Mouse (Mus musculus) thymus, adult 18-20 months (tissue): ENCODE results near the gene Gm49601.

Source experiments
- DNase-seq, 2 experiments: peaks; one replicate each; pipeline ENCODE4 v3.0.0; 2022; ENCODE audit warnings: mixed read lengths in 2 of 2

The Gm49601 gene

DNA sequence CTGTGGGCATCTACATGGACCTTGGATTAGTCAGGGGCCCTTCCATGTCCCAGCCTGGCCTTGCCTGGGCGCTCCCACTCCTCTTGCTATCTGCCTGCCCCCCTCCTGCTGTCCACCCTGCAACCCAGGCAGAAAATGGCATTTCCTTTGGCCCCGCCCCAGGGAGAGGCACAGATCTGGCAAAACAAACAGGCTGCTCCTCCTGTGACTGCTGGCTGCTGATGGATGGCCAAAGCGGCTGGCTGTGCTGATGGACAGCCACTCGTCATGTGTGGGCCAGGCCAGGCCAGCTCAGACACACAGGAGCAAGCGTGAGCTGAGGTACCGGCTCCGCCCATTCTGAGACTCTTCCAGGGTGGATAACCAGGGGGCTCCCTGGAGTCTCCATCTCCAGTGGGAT, 24.8 kb downstream of the Gm49601 start:
- no peak for DNase-seq

DNA sequence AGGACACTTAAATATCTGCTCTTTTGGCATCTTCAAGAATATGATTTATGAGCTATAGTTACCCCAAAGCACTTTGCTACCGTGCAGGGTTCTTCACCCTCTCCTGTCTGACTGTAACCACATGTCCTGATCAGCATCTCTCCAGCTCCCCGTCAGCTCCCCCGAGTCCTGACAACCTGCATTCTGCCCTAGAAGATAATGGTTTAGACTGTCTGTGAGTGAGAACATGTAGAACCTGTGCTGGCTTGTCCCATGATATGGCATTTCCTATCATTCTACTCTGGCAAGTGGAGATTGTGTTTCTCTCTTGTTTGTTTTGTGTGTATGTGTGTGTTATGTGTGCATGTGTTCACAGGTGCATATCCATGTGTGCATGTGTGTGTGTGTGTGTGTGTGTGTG, 28.2 kb downstream of the Gm49601 start:
- no peak for DNase-seq

DNA sequence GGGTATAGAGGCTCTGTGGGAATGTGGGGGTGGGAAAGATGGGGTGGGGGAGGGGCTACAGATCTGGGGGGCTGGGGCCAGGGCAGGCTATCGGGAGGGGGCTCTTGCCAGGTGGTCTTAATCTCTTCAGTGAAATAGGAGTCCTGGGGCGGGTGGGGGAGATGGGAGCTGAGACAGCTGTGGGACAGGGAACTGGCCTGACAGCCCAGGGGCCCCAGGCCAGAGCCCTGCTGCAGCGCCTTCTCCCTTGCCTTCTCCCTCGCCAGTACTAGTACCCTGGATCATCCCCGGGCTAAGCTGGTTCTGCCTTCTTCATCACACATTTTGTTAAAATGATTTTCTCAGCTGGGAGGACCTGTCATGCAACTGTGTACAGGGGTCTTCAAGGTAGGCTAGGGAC, 30.0 kb downstream of the Gm49601 start:
- no peak for DNase-seq

DNA sequence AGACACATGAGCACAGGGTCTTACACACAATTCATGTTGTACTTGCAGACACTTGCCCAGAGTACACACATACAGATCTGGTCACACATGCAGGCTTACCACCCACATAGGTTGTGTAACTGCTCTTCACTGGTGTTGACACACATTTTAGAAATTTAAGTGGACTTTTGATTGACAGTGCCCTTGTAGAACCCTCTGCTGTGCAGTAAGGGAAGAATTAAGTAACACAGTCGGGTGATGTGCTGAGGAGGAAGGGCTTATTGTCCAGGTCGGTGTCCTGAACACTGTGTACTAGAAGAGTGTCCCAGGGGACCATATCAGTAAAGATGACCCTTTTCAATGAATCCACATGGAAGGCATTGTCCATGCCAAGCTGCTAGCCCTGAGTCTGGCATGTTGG, 32.3 kb downstream of the Gm49601 start:
- no peak for DNase-seq

DNA sequence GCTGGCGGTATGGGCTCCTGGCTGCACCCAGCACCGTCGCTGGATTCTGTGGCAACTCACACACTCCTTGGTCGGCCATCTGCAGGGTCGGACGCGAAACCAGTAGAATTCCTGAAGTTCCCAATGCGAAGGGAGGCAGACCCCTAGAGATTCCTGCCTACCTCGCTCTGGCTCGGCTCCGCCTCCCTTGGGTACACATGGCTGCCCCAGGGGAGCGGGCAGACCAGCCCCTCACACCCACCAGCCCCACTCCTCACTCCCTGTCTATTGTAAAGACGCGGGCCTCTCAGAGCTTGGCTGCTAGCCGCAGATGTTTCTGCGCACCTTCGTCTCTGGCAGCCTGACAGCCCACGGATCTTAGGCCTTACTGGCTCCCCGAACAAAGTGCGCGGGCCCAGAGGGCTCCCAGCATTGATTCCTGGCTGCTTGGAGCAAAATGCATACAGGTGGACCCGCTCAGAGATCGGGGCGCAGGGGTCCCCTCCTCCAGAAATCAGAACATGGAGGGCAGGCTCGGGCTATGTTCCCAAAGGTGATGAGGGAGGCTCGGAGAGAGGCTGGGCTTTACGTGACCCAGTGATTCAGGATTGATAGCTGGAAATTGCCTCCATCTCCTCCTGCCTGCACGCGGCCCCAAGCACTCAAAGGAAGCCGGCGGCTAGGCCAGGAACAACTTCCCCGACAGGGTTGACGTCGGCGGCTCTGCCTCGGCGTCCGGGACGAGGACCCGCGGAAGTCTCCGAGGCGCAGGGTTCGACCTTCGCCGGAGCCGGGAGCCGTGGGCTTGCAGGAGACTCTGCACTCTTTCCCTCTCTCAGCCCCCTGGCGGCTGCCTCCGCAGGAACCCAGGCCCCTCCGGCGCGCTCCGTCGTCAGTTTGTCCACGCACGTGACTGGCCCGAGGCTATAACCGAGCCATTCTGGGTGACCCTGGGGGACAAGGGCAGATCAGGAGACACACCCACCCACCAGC, 34.9 kb downstream of the Gm49601 start:
- peak; percentile 19 to 20 for DNase-seq

DNA sequence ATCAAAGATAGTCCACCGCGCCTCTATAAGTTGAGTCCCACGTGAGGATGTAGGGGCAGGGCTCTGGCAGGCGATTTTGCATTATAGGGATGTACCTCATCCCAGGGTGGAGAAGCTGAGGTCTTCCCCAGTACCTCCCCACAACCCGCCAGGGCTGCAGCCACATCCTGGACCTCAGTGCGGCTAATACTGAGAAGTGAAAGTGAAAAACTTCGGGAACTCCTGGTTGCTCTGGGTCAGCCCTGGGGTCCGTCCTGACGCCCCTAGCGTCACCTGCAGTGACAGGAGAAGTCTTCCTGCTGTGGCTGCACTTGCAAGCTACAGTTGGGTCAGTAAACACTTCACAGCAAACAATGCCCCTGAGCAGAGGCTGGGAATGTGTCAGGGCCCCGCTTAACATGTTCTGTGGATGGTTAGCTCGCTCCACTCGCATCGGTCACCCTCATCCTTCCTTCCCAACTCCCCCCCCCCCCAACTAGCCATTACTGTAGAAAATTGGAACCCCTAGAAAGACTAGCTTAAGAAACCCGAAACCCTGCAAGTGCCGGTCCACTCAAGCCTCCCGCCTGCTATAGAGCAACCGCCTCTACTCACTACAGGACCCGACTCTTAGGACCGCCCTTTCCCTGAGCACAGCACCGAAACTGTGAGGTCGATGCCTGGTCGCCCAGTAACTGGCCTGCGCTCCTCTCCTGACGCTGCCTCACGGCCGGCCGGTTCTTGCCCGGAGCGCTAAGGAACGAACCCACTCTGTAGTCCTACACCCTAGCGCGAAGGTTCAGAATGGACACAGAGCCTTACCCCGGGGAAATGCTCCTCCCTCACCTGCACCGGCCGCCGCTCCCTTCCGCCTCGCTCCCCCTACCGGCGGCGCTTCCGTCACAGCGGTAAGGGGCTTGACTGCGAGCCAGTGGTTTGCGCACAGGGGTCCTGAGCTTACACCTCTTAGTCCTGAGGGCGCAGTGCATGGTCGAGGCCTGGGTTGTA, 36.1 kb downstream of the Gm49601 start, which contains the start of gene Tbx1:
Tbx1 (minus strand) TSS at position 868 of the 987 bp plus-strand sequence.
- DNase-seq, result peak; percentile 21 to 27

DNA sequence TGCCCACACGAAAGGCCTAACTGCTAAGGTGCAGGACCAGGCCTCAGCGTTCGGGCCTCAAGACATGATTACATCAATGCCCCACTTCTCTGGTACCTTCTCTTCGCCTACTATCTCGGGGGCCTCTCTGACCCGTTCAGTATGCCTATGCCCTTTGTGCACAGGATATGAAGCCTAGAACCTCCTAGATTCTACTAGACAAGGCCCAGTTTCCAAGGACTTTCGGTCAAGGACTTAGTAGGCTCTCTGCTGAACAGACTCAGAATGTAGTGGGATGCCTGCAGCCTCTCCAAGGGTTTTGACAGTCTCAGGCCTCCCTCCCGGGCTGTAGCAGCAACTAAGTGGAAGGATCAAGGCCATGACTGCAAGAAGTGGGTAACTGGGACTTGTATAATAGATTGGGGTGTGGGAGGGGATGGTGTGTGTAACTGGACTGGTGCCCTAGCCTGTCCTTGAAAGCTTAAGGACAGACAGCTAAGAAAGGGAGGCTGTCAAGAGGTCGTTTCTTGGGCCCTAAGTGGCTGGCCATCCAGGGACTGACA, 37.1 kb downstream of the Gm49601 start:
- no peak for DNase-seq

DNA sequence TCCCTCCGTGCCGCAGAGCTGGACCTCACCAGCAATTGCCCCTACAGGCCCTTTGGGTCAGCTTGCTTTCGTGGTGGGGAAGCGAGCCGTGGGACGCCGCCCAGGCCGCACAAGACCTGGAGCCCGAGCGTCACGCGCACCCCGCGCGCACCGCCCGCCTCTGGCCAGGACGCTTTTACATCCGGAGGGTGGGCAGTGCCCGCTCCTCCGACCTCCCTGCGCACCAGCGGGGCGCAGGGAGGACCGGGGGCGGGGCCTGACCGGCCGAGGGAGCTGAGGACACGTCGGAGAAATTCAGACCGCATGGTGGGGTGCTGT, 37.5 kb downstream of the Gm49601 start:
- no peak for DNase-seq

DNA sequence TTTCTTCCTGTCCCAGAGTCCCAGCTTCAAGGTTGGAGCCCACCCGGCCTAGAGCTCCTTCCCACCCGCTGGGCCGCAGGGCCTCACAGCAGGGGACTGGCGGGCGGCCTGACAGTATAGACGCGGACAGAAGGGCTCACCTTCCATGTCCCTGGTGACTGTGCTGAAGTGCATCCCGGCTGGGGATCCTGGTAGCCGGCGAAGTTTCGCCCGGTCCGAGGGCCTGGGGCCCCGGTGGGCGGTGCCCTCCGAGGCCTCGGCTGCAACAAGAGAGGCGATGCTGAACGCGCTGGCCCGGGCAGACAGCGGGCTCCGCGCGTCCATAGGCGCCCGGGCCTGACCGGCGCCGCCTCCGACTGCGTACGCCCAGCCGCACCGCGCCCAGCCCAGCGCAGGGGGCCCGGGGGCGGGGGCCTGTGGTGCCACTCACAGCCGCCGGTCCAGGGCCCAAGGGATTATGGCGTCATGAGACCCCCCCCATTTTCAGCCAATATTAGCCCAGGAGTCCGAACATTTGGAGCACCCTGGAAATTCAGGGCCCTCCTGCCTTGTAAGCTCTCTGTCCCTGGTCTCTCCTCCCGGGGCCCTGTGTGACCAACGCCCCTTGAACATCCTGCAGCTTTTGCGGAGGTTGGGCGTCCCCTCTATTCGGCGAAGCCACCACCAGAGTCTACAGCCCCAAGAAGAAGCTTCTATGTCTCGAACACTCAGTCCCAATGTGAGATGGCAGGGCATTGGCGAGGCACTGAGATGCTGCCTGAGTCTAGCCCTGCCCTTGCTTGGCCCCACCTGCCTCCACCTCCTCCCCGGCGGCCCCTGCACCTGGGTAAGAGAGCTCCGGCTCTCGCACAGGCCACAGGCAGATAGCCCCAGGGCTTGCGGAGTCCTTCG, 38.1 kb downstream of the Gm49601 start:
- DNase-seq, result no peak

DNA sequence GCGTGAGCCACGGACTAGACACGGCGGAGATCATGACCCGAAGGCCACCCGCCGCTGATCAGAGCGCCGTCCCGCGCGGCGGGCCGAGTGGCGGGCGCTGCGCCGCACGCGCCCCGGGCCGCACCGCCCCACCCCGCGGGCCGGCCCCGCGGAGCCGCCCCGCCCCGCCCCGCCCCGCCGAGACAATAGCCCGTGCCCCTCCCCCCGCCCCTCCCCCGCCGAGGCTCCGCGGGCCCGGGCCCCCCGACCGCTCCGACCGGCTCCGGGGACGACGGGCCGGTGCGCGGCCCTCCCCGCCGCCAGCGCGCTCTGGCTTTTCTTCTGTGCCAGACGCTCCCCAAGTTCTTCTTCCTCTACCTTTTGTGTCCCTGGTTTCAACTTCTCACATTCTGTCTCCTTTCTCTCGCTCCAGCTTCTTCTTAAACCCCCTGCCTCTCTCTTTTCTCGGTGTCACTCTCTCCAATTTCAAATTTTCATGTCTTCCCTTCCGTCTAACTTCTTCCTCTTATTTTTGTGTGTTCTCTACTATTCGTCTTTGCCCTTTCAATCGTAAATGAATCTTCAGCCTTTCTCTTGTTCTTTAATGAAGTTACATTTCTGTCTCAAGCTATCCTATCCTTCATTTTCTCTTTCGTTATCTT, 39.2 kb downstream of the Gm49601 start:
- no peak for DNase-seq

DNA sequence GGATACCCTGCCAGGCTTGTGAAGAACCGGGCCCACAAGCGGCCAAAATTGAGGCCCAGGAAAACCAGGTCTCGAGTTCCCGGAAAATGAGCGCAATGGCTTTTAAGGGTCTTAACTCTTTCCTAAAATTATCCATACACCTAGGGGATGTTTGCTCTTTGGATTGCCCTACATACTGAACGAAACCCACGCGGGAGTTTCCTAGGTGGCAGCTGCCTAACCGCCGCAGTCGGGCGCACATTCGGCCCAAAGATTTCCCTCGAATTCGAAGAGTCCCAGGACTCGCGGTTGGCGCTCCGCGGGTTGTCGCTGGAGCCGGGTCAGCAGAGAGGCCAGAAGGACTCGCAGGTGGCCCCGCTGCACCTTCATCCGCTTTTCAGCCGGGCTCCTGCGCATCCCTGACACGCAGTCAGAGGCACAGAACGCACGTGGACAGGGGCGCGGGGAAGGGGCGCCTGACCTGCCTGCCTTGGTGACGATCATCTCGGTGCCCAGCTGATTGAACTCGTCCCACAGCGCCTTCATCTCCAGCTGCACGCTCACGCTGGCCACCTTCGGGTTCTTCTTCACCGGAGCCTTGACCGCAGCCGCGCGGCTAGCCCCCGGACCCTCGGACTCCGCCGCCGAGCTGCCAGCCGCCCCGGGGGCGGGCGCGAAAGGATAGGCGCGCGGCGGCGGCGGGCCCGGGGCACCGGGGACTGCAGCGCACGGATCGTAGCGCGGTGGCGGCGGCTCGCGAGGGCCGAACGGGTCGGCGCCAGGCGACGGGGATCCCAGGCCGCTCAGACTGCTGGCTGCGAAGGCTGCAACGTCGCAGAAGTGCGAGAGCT, 39.9 kb downstream of the Gm49601 start:
- DNase-seq, result no peak

DNA sequence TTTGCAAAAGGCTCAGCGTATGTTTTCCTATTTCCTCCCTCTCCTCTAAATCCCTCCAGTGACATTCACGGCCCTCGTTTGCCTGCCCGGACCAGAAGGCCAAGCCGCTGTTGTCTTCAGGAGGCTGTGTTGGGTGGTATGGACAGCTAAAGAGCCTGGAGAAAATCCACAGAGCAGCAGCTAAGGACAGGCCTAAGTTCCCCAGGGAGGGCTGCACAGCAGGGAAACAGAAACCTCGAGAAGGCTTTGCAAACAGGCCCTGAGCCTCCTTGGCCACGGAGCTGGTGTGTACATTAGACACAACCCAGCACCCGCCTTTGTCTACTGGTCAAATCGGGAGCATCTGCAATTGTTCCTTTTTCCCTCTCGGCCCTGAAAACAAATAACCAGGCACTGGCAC, 40.6 kb downstream of the Gm49601 start:
- no peak for DNase-seq

DNA sequence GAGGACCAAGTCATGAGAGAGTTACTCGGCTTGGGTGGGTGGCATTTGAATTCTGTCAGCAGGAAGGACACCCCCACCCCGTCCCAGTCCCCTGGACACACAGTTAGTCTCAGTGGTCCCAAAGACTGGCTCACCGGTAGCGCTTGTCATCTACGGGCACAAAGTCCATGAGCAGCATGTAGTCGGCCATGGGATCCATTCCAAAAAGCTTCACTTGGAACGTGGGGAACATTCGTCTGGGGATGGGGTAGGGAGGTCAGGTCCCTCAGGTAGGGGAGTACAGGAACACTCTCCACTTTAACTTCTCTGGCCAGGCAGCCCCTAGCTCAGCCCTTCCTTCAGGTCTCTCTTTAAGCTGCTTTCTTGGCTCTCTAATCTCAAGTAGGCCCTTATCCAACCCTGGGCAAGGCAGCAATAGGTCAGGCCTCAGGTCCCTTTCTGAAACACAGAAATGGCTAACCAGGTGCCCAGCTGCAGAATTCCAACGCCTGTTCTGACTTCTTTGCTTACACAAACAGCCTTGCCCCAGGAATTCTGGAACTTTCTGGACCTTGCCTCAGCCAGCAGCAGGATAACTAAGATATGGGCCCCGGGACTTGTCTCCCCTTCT, 41.2 kb downstream of the Gm49601 start:
- DNase-seq, result no peak

DNA sequence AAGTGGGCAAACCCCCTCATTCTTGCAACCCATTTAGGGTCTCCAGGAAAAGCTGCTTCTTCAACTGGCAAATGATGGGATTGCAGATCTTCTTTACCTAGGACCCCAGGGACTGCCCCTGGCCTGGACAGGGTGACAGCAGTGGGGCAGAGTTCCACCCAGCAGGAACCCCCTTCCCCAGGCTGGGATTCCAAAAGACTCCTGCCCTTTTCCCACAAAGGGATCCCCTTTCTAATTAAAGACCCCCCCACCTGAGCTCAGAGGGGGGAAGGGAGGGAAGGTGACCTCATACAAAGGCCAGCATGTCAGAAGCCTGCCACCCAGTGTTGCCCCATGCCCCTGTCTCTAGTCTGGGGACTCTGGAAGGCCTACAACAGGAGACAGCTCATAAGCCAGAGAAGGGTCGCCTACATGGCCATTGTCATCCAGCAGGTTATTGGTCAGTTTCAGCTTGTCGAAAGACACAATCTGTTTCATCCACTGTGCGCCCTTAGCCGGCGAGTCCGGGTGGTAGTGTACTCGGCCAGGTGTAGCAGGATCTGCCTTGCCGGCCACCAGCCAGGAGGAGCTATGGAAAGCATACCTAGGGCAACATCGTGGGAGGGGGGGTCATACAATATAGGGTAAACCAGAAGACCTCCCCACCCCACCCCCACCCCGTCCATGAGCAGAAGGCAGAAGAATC, 42.4 kb downstream of the Gm49601 start:
- no peak for DNase-seq

DNA sequence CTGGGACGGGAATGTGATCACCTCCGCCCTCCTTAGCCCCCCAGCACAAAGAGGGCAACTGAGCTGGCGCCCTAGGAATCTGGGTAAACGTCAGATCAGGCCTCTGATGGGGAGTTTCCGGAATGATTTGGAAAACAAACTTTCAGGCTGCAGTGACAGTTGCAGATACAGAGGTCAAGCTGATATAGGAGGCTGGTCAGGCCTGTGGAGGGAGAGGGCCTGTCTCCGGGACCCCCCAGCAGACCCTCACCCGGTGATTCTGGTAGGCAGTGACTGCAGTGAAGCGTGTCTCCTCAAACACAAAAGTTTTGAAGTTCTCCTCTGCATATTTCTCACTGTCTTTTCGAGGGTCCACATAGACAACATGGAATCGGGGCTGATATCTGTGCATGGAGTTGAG, 43.1 kb downstream of the Gm49601 start:
- DNase-seq, result no peak

DNA sequence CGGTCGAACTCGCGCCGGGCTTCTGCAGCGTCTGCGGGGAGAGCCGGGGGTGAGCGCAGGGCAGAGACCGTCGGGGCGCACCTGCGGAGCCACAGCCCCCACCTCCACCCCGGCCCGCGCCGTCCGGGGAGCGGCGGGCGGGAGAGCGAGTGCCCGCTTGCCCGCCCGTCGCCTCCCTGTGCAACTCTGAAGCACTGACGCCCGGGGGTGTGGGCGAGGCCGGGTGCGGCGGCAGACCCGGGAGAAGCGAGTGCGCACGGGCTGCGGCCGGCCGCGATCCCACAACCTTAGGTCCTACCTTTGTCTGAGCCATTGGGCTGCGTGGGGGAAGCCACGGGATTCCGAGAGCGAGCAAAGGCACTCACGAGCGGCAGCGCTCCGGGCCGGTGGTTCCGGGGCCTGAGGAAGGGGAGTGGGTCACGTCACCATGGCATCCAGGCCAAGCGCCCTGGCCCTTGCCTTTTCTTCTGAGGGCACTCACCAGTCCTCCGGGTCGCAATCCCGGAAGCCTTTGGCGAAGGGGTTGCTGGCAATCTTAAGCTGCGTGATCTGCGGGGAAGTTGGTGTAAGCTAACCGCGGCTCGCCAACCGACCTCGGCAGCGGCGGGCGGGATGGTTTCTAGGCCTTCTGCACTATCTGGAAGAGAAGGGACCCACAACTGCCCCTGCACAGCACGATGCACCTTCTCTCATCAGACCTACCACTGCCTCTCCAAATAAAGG, 43.6 kb downstream of the Gm49601 start:
- no peak for DNase-seq

DNA sequence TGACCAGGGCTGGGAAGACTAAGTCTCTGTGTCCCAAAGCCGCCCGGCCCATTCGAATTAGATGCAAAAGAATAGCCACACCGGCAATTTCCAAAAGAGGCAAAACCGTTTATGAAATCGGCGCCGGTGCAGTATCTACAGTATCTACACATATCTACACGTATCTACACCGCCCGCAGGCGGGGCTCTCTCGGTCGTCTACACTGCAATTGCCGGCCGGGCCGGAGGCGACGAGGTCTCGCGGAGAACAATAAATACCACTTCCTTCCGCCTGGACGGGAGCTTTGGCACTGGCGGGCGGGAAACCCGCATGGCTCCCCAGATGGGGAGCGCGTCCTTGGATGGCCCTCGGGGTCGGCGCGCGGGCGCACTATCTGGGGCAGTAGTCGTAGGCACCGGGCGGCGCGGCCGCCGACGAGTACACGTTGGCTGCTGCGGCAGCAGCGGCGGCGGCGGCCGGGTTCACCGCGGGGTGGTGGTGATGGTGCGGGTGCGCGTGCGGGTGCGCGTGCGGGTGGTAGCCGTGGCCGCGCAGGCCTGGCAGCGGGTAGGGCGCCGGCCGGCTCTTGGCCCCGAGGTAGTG, 44.5 kb downstream of the Gm49601 start:
- DNase-seq, result no peak

DNA sequence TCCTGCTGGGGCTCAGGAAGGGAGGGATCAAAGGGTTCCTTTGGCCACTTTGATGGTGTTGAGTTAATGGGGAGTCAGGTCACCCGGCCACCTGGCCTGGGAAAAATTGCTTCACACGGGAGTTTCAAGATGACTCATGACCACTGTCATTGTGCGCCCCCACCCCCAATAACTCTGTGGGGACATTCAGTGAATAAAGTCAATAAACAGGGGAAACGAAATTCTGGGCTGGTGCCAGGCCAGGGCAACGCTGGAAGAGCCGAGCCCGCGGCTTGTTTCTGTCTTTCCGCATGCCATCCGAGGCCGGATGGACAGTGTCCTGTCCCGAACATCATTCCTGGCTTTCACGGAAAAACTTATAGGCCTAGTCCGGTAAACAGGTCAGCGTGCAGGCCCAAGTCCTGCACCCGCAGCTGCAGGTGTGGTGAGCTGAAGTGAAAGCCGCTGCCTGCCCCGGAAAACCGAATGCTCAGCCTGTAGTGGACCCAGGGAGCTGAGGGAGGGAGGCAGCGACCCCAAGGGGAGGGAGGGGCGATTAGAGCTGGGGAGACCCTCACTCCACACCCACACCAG, 45.1 kb downstream of the Gm49601 start:
- DNase-seq, result no peak
